Comparison of ENCODE assay signal across 8 mouse cellular contexts in the genomic region with DNA sequence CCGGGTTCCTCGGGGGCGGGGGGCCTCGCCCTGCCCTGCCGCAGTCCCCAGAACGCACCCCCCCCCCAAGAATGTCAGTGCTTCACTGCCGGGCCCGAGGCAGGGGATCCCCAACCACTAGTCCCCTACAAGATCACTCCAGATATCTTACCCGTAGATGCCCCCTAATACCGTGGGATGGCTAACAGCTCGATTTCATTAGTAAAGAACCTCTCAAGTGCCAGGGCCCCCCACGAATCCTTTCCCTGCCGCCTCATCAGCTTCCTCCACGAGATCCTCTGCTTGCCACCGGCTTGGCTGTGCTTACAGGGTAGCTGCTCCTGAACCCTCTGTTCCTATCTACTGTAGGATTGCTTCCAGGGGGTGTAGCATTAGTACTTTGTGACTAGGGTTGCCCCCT. TPM values are rescaled to one million over a fixed set of nuclear protein-coding genes. Genes with fewer than 3 reads are reported as not detected.
DNase-seq lines count a peak whose midpoint lies in the region; ATAC-seq and TF ChIP-seq lines count a peak whose summit lies in the region.

No protein-coding gene starts in this region.

- intact Hi-C loops in gastrocnemius, postnatal 14 days (cut with DNase I; ENCODE audit: low total_unique reads): no loop called here

- peak overlapping the region; percentile 81 for H3K9ac ChIP-seq in kidney, embryonic 15.5 days
- H3K9ac ChIP-seq in forebrain, embryonic 13.5 days: peak overlapping the region; percentile 97
- peak overlapping the region; percentile 96 for H3K9ac ChIP-seq in liver, embryonic 16.5 days (ENCODE audit: low read depth, low read length)

- peaks cover 30% of the 10 kb centered on the region for H3K4me1 ChIP-seq in kidney, embryonic 15.5 days
- H3K4me1 ChIP-seq in forebrain, embryonic 13.5 days: peaks cover 21% of the 10 kb centered on the region
- peaks cover 30% of the 10 kb centered on the region for H3K4me1 ChIP-seq in liver, embryonic 16.5 days (ENCODE audit: control insufficient read depth, low read depth, low read length)

- 3% methylated on average over 15 of the region's 15 CpGs for WGBS in kidney, embryonic 15.5 days
- WGBS in forebrain, embryonic 13.5 days: under 1% methylated on average over 10 of the region's 15 CpGs
- 0% methylated on average over 14 of the region's 15 CpGs for WGBS in liver, embryonic 16.5 days (ENCODE audit: insufficient replicate concordance)

- H3K4me2 ChIP-seq in kidney, embryonic 15.5 days: peak overlapping the region; percentile 67
- H3K4me2 ChIP-seq in forebrain, embryonic 13.5 days: peak overlapping the region; percentile 87
- peak overlapping the region; percentile 78 for H3K4me2 ChIP-seq in liver, embryonic 16.5 days (ENCODE audit: low read depth, low read length)

- no peak for DNase-seq in kidney, postnatal 36 days
- no peak for DNase-seq in Patski (ENCODE audit: low read depth, low spot score)
- DNase-seq in urinary bladder, postnatal 4 days (ENCODE audit: low spot score in 2 of 2): no peak
- DNase-seq in layer of hippocampus, adult 9-11 months: no peak
- no peak for DNase-seq in gastrocnemius, postnatal 14 days

- ATAC-seq in kidney, embryonic 15.5 days (replicated peaks; ENCODE audit: low FRiP score): peak; percentile 7
- ATAC-seq in Patski: peak; percentile 15
- peak; percentile 2; the same call in 1 of the 2 replicates for ATAC-seq in forebrain, embryonic 13.5 days
- peak; percentile 6 for ATAC-seq in liver, embryonic 16.5 days (ENCODE audit: low read depth)

- TF ChIP-seq CTCF in Patski (IDR thresholded peaks at IDR 0.05): no peak

- CTCF ChIA-PET in Patski (lab: Charles Lee): no interaction called here

- H3K9me3 ChIP-seq in kidney, embryonic 15.5 days (replicated peaks): no peaks in the 10 kb centered on the region
- no peaks in the 10 kb centered on the region for H3K9me3 ChIP-seq in forebrain, embryonic 13.5 days (replicated peaks)
- no peaks in the 10 kb centered on the region for H3K9me3 ChIP-seq in liver, embryonic 16.5 days (replicated peaks; ENCODE audit: control insufficient read depth, low read length)

- in situ Hi-C loops in Patski (cut with MboI; ENCODE audit: low pct_unique_long_range_greater_than_20kb): no loop called here

- H3K27me3 ChIP-seq in kidney, embryonic 15.5 days: no peaks in the 10 kb centered on the region
- H3K27me3 ChIP-seq in Patski: no peaks in the 10 kb centered on the region
- no peaks in the 10 kb centered on the region for H3K27me3 ChIP-seq in forebrain, embryonic 13.5 days
- H3K27me3 ChIP-seq in liver, embryonic 16.5 days (ENCODE audit: control insufficient read depth, insufficient read depth, low read depth, low read length): no peaks in the 10 kb centered on the region

- POLR2A ChIA-PET in Patski (lab: Charles Lee): interaction anchor here (1.3 to 2.0 kb wide), 4 partner anchors 14 to 42 kb away, joined by 3 to 15 read pairs (median 4); partner anchors contain the start of genes 4632433K11Rik, U2af2 and Zfp784

- peak overlapping the region; percentile 66 for H3K4me3 ChIP-seq in kidney, embryonic 15.5 days (replicated peaks)
- H3K4me3 ChIP-seq in forebrain, embryonic 13.5 days: peak overlapping the region; percentile 88
- peak overlapping the region; percentile 87 for H3K4me3 ChIP-seq in liver, embryonic 16.5 days (ENCODE audit: low read depth, low read length)

- H3K27ac ChIP-seq in kidney, embryonic 15.5 days: peak overlapping the region; percentile 97
- peak overlapping the region; percentile 93 for H3K27ac ChIP-seq in forebrain, embryonic 13.5 days
- peak overlapping the region; percentile 96 for H3K27ac ChIP-seq in liver, embryonic 16.5 days (ENCODE audit: low read length)

- H3K36me3 ChIP-seq in kidney, embryonic 15.5 days: peaks cover 55% of the 10 kb centered on the region
- H3K36me3 ChIP-seq in forebrain, embryonic 13.5 days (ENCODE audit: poor library complexity, severe bottlenecking): peaks cover 38% of the 10 kb centered on the region
- peaks cover 13% of the 10 kb centered on the region for H3K36me3 ChIP-seq in liver, embryonic 16.5 days (ENCODE audit: control insufficient read depth, insufficient read depth)

RNA-seq across cellular contexts. Expression of gene Ccdc106, which starts 0.3 kb away (rescaled TPM):
- 24.9 and 27.0 TPM in 2 replicates for polyA plus RNA-seq in kidney, embryonic 15.5 days (2015; fragmentation: Nextera tagmentation; extraction: Ambion mirVana)
- polyA plus RNA-seq in Patski (2021): 7.9 TPM
- polyA plus RNA-seq in forebrain, embryonic 13.5 days (2015; fragmentation: Nextera tagmentation; extraction: Ambion mirVana): 17.0 and 19.7 TPM in 2 replicates
- polyA plus RNA-seq in liver, embryonic 16.5 days (2015; fragmentation: Nextera tagmentation; extraction: Ambion mirVana): 0.16 and 0.40 TPM in 2 replicates
- under 1 TPM; 0.31 to 0.33 TPM for total RNA-seq in gastrocnemius, postnatal 14 days (2021)

RNA-seq across cellular contexts. Expression of gene Zfp865, which starts 0.5 kb away (rescaled TPM):
- polyA plus RNA-seq in kidney, embryonic 15.5 days (2015; fragmentation: Nextera tagmentation; extraction: Ambion mirVana): 7.2 and 7.6 TPM in 2 replicates
- 33.9 TPM for polyA plus RNA-seq in Patski (2021)
- polyA plus RNA-seq in forebrain, embryonic 13.5 days (2015; fragmentation: Nextera tagmentation; extraction: Ambion mirVana): 5.1 and 5.4 TPM in 2 replicates
- polyA plus RNA-seq in liver, embryonic 16.5 days (2015; fragmentation: Nextera tagmentation; extraction: Ambion mirVana): 1.1 and 1.2 TPM in 2 replicates
- total RNA-seq in gastrocnemius, postnatal 14 days (2021): 10 to 100 TPM; 12.6 to 13.4 TPM

RNA-seq across cellular contexts. Expression of gene Gm44973, which starts 5.4 kb away (rescaled TPM):
- 1.6 and 2.5 TPM in 2 replicates for polyA plus RNA-seq in kidney, embryonic 15.5 days (2015; fragmentation: Nextera tagmentation; extraction: Ambion mirVana)
- polyA plus RNA-seq in Patski (2021): 1.3 TPM
- polyA plus RNA-seq in forebrain, embryonic 13.5 days (2015; fragmentation: Nextera tagmentation; extraction: Ambion mirVana): 1.5 and 2.1 TPM in 2 replicates
- 0.58 and 0.89 TPM in 2 replicates for polyA plus RNA-seq in liver, embryonic 16.5 days (2015; fragmentation: Nextera tagmentation; extraction: Ambion mirVana)
- not detected for total RNA-seq in gastrocnemius, postnatal 14 days (2021)

RNA-seq across cellular contexts. Expression of gene Fiz1, which starts 6.2 kb away (rescaled TPM):
- polyA plus RNA-seq in kidney, embryonic 15.5 days (2015; fragmentation: Nextera tagmentation; extraction: Ambion mirVana): 46.5 and 53.1 TPM in 2 replicates
- 31.6 TPM for polyA plus RNA-seq in Patski (2021)
- polyA plus RNA-seq in forebrain, embryonic 13.5 days (2015; fragmentation: Nextera tagmentation; extraction: Ambion mirVana): 46.6 and 51.2 TPM in 2 replicates
- 10.4 and 12.5 TPM in 2 replicates for polyA plus RNA-seq in liver, embryonic 16.5 days (2015; fragmentation: Nextera tagmentation; extraction: Ambion mirVana)
- total RNA-seq in gastrocnemius, postnatal 14 days (2021): 10 to 100 TPM; 16.3 to 16.5 TPM

RNA-seq across cellular contexts. Expression of gene Zfp524, which starts 6.5 kb away (rescaled TPM):
- polyA plus RNA-seq in kidney, embryonic 15.5 days (2015; fragmentation: Nextera tagmentation; extraction: Ambion mirVana): 10.4 and 12.7 TPM in 2 replicates
- polyA plus RNA-seq in Patski (2021): 11.0 TPM
- polyA plus RNA-seq in forebrain, embryonic 13.5 days (2015; fragmentation: Nextera tagmentation; extraction: Ambion mirVana): 9.1 and 10.4 TPM in 2 replicates
- polyA plus RNA-seq in liver, embryonic 16.5 days (2015; fragmentation: Nextera tagmentation; extraction: Ambion mirVana): 7.8 and 10.2 TPM in 2 replicates
- 1 to 10 TPM; 5.8 to 6.0 TPM for total RNA-seq in gastrocnemius, postnatal 14 days (2021)
